Mouse (Mus musculus) MEL-GATA-1-ER (cell line): ENCODE data around the gene 4933415A04Rik.

Experiments used
- DNase-seq: peaks from one replicate; pipeline ENCODE4 v3.0.0-alpha.2; 2012; ENCODE audit warnings: low read depth; ENCODE audit errors: extremely low read depth

The 4933415A04Rik gene

DNA sequence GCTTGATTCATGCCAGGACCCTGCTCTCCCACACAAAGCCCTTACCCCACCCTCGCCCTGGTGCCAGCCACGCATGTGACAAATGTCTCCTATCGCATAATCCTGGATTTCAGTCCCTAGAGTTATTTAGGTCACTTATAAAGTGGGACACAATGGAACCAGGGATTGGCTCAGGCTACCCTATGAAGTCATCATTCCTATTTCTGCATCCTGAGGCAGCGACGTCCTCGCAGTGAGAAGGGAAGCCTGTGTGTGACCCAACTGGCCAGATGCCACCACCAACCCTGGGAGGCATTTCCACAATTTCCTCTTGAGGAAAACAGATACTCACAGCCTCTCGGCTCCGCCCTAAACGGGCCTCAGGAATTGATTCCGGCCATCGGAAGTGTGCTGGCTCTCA, 17.2 kb upstream of the 4933415A04Rik start:
- no peak for DNase-seq

DNA sequence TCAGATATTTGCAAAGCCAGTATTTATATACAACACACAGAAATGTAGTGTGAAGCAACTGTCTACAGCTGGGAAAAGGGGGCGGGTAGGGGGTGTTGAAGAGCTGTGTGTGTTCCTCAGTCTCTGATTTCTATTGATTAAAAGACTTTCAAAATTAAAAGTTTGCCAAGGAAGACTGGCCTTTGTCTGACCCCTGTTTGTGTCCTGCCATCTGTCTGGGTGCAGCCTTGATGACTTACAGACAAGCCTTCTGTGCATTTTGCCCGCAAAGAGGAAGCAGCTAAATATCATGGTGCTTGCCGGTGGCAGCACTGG, 11.8 kb upstream of the 4933415A04Rik start:
- no peak for DNase-seq

DNA sequence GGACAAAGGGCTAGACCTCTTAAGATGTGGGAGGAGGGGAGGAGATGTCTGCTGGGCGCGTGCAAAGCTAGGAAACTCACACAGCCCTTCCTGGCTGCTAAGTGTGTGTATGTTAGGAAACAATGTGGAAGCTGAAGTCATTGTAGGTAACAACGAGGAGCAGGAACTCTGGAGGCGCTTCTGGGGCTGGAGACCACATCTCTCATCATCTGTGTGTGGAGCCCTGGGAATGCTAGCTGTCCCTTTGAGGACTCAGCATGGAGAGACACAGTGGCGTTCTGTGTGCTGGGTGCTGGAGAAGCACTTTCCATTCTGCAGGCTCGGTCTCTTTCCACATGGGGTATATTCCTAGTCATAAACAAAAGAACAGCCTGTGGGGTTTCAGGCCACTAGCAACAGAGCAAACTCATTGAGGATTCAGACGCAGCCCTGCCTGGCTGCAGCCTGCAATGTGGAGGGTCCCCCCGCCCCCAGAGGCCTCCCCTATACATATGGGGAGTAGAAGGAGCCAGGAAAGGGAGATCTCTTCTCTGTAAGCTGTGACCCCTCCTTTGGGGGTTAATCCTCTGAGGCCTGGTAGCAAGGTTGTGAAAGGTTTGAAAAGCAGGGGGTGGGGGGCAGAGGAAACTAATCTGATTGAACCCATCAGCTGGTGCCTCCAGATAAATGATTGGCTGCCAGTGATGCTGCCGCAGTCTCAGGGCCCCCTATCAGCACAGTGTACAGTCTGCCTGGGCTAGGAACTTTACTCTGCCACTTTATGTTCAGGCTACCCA, 11.3 kb upstream of the 4933415A04Rik start:
- DNase-seq, result no peak

DNA sequence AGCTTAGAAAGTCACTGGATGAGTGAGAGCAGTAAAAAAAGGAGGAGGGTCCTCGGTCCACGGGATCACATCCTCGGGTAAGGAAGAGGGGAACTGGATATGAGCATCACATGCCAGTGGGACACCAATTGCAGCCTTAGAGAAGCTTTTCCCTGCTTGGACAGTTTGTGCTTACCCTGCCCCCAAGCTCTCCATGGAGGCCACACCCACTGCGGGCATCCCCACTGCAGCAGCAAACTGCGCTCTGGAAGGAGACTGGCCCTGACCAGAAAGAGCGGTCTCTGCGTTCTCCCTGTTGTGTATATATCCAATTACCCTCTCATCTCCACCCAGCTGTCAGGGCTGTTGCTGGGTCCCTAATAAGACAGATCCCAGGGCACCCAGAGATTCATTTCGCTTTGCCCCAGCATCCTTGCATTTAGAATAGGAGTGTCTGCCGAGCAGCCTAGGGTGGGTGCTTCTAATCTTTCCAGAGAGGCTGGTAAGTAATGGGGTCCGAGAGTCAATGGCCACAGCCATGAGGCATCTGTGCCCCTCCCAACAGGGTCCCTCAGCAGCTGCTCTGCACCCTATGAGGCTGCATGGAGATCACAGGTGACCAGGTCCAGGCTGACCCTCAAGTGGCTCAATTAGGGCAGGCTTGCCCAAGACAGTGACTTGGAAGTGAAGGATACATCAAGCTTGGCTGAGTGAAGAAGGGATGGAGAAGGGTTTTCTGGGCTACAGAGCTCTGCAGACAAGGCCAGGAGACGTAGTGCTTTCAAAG, 8.9 kb upstream of the 4933415A04Rik start:
- DNase-seq, result no peak

DNA sequence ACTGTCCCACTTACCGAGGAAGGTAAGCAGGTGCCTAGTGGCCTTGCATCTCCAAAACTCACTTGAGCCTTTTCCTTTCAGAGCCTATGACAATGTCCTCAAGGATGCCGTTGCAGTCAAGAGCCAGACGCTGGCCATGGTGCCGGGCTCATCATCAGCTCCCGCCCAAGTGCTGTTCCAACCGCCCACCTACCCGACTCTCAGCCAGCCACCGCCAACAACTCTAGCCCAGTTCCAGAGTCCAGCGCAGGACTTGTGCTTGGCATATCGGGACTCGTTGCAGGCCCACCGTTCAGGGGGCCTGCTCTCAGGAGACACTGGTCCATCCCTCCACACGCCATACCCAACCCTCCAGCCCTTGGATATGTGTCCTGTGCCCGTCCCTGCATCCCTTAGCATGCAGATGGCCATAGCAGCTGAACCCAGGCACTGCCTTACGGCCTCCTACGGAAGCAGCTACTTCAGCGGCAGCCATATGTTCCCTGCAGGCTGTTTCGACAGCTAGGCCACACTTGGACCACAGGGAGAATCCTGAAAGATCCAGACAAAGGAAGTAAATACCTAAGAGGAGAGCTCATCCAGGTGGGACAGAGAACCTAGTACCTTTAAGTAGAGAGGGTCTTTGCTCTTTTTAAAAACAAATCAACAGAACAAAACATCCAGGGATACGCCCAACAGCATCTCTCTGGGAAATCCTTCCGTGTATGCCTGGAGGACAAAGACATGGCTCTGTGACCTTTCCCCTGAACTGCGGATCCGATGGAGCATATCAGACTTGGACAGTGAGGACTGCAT, 1.4 kb upstream of the 4933415A04Rik start:
- DNase-seq, result no peak

DNA sequence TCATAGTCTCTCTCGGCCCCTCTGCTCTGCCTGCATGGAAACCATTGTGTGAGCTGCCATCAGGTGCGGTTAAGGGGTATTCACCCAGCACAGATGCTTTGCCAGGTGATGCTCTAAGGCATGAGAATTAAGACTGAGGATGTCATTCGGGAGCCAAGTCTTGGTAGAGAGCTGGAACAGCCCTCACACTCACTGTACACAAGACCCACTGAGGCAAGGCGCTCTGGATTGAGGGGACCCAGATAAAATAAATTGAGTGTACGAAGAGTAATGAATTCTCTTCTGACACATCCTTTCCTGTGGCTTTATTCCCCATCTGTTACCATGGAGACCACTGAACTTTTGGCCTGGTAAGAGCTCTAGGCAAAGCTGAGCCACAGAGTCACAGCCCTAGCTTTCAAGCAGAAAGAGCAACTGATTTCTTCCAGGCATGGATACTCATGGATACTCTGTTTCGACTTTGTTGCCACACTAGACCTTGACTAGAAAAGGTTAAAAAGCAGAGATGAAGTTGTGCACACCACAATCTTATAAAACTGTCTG, 2.8 kb downstream of the 4933415A04Rik start:
- no peak for DNase-seq

DNA sequence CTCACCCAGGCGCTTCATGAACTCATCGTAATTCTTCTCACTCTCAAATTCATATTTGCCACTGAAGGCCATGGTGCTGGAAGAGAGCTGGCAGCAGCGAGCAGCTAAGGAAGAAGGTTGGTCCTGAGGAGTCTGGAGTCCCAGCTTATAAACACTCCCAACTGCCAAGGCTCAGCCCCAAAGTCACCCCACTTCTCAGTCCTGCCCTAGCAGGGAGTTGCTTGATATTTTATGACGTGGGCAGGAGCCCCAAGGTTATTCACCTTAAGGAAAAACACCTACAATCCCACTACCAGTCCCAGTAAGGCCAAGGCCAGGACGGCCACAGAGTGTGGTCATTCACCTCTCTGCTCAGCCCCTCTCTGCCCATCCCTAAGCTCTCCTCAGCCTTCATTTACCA, 14.6 kb downstream of the 4933415A04Rik start, which contains the start of gene Fabp6:
Gene Fabp6 (minus strand): TSS at position 101 of the 400 bp plus-strand sequence.
- DNase-seq, result no peak

DNA sequence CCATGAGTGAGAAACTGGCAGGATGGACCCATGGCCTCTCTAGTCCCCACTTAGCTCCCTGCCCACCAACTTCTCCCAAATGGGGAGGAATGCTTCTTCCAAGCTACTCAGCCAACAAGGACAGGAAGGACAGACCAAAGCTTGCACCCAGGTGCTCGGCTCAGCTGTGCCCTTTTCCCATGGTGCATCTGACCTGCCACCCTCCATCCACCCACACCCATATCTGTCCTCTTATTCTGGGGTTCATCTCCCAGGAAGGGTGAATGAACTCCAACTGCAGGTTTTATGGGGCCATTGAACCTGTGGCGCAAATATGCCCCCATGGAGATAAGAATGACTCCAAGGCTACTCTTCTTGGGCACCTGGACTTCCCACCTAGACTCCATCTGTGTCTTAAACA, 17.4 kb downstream of the 4933415A04Rik start:
- no peak for DNase-seq

DNA sequence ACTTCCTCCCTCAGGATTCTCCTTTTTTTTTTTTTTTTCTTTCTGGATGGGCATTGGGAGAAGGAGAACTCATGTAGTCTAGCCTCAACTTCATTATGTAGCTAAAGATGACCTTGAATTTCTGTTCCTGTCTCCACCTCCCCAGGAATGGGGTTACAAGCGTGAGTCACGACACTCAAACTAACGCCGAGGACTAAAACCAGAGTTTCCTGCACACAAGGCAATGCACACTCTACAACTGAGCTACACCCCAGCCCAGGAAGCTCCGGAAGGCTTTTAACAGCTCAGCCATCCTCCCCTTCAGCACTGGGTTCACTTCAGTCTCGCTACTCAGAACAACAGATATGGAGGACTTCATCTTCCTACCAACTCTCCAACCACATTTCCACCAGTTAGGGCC, 18.1 kb downstream of the 4933415A04Rik start:
- no peak for DNase-seq

DNA sequence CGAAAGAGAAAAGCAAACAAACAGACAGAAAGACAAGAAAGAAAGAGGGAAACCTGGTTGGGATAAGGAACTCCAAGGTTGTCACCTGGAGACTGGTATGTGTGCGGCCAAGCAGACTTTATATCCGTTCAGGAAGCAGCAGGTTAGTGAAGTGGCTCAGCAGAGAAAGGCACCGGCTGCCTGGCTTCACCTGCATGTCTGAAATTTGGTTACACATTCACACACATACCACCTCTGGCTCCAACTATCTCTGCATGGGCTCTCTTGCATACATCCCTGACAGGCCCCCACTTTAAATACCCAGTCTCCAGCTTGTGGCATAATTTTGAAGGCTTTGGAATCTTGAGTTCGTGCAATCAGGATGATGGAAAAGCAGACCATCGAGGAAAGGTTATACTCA, 19.0 kb downstream of the 4933415A04Rik start:
- DNase-seq, result no peak

DNA sequence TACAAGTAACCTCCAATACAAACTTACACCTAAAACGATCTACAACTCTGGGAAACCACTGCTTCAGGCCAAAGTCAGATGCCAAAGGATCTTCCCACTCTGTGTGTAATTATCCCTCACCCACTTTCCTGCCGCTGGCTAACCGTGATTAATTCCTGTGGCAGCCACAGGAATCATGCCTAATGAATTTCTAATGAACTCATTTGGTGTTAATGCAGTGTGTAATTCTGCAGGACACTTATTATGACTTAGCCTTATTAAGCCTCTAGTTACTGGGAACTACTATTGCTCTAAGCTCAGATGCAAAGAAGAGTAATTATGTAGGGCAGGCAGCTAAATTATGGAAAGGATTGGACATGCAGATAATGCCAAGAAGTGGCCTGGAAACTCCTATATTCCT, 21.6 kb downstream of the 4933415A04Rik start:
- no peak for DNase-seq

DNA sequence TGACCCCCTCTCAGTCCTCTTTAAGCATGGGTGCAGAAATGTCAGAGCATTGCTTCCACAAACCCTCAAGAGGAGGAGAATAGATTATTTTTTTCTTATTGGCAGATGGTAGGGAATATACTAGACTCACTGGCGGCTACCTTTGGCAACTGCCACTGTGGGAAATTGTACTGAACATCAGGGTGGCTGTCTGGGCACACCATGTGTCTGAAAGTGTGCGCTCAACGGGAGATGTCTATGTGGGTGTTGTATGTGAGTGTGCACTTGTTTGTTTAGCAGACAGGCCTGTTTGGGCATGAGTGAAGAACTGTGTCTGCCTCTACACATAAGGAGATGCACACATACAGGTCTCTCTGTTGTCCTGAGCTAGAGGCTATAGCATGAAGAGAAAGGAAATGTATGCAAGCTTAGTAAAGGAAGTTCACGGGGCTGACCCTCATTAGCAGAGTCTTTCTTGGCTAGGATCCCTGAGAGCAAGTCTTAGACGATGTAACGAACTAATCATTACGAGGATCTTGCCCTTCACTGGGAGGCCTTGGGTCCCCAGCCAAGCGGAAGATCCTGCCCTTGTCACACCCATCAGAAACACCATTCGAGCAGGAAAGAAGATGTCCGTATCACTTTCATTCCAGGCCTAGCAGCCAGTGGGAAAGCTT, 23.3 kb downstream of the 4933415A04Rik start:
- no peak for DNase-seq

DNA sequence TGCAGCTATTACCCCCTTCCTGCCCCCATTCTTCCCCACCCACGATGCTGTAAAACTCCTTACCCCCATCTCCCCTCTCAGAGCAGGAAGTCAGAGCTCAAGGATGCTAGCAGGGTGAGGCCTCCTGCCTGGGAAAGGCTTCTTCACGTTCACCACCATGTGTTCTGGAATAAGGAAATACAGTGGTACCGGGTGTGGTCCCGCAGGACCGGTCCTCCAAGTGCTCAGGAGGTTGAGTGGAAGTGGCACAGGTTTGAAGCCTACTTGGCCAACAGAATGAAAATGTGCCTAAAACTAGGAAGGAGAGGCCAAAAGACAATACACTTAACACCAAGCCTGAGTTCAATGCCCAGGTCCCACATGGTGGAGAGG, 23.8 kb downstream of the 4933415A04Rik start:
- DNase-seq, result no peak

DNA sequence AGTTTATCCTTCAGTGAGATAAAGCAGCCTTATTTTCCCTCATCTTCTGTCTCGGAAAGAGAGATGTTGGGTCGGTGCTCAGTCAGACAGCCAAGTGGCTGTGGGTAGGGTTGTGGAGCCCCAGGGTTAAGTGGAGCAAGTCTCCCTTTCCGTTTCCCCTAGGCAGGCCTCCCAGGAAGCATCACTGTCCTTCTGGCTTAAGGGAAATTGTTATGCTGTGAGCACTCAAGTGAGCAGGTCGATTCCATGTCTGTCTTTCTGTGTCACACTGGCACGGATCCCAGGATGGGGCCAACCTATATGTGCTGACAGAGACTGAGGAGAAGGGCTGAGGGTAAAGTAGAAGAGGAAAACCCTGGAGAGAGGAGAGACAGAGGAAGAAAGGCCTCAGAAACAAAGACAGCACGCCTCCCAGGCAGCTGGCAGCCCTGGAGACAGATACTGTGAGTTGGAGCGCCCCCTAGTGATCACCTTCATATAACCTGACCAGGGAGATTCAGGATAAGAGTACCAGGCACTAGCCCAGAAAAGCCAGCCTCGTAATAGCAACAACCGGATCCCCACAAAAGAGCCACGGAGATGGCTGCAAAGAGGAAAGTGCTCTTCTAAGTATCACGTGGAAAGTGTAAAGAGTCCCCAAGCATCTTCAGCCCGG, 26.1 kb downstream of the 4933415A04Rik start:
- DNase-seq, result no peak

DNA sequence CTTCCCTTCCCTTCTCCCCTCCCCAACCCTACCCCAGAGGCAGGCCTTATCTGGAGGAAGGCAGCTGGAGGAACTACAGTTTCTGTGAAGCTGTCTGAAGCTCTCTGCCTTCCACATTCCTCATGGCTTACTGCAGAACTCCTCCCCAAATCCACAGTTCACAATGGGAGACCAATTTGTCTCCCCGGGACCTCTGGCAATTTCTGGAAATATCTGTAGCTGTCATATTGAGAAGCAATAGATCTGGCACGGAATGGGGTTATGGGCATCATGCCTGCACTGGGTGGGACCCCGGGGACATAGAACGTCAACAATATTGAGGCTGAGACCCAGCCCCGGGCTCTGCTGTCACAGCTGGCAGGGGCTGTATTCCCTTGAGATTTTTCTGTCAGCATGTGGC, 31.1 kb downstream of the 4933415A04Rik start:
- DNase-seq, result no peak

DNA sequence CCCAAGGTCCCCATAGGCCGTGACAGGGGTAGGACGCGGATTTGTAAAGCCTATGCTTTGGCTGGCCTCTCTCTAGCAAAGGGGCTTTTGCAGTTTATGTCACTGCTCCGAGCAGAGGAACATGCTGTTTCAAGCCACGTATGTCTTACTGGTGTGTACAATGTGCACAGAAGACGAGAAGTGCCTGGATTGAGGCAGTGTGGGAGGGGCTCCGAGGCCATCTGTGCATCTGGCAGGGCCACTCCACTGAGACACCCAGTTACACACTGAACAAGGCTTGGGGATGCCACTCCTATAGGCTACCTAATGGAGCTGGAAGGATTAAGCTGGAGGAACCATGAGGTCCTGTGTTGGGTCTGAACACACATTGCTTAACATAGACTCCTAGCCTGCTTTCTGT, 31.6 kb downstream of the 4933415A04Rik start:
- DNase-seq, result no peak

DNA sequence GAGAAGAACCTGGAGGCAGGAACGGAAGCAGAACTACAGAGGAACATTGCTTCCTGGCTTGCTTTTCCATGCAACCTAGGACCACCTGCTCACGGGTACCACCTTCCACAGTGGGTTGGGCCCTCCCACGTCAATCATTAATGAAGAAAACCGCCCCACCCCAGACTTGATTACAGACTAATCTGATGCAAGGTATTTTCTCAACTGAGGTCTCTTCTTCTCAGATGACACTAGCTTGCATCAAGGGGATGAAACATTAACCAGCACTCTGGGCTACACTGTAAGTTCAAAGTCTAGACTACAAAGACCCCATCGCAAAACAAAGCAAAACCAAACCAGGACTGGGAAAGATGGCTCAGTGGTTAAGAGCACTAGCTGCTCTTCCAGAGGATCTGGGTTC, 34.9 kb downstream of the 4933415A04Rik start:
- DNase-seq, result no peak

DNA sequence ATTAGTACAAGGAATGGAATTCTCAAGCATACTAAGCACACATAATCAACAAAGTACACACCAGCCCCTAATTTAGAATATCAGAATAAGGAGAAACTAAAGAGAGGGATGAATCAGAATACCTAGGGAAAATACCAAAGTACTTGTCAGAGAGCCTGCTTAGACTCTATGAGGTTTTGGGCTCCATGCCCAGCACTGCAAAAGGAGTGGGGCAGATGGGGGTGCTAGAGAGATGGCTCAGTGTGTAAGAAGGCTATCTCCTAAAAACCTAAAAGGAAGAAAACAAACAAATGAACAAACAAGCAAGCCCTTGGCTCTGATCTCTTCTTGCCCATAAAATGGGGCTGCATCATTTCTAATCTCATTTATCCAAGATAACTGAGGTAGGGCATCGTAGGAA, 37.5 kb downstream of the 4933415A04Rik start:
- DNase-seq, result no peak

DNA sequence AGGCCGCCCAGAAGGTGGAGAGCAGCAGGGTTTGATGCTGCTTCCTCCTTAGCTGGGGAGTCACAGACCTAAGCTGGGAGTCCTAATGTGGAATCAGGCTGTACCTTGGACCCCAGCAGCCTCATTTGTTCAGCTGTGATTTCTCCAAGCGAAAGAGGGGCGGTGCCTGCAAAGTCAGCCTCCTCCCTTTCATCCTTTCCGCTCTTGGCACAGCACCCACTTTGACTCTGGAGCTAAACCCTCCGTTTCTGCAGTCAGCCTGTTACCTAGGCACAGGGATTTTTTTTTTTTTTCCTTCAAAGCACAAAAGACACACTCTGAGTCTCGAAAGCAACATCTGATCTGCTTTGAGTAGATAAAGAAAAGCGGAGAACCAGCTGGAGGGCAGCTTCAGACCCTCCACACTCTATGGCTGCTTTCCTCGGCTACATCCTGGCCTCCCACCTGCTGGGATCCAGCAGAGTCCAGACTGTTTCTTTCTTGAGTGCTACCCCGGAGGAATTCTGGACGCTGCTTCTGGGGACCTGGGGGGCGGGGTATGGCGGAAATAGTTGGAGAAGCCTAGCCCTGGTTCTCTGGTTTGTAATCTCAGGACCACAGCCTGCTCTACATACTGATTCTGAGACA, 39.6 kb downstream of the 4933415A04Rik start:
- DNase-seq, result no peak

DNA sequence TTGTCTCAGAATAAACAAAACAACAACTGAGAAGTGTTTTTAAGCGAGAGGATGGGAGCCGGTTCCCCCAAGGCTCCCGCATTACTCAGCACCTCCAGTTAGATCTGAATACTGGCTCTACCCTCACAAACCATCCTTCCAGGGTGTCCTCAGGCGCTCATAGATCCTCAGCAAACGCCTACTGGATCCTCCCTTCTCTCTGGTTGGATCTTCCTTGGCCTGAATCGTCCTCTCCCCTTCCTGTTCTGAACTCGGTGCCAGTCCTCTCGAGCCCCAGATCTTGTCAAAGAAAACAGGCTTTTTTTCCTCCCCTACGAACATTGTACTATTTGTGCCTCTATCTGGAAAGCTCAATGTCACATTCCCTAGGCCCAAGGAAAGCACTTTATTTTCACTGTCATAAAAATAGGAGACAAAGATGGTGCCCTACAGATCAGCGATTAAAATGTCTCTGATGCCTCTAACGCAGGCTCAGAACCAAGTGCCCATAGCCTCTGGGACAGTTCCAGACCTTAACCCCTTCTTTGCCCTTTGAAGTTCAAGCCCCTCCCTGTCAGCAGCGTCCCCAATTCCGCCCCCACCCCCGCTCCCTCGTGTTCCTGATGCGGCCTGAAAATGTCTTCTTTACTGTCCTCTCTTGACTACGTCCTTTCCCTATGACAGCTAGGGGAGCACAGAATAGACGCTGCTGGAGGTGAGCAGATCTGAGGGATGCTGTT, 40.2 kb downstream of the 4933415A04Rik start:
- DNase-seq, result no peak
